Mouse (Mus musculus) embryonic facial prominence, embryonic 14.5 days (tissue): Measurements from ENCODE around the gene Grk3. TPM values are rescaled to one million over a fixed set of nuclear protein-coding genes. Genes with fewer than 3 reads are reported as not detected.

ENCODE experiments used
- ATAC-seq: fragments of 200-750 bp; cut with Nextera tagmentation; 2 replicates; pipeline ENCODE4 v1.8.0; 2017; ENCODE audit warnings: low read depth, moderate number of reproducible peaks, moderate TSS enrichment
- DNase-seq: peaks from one replicate; pipeline ENCODE4 v3.0.0-alpha.2; 2015; ENCODE audit warnings: low spot score
- H3K27ac ChIP-seq: fragments of 300-500 bp; sonication (generic); replicated peaks from 2 replicates; pipeline ENCODE4 v1.5.1; 2014; ENCODE audit warnings: low read depth, mild to moderate bottlenecking, low read length, moderate library complexity
- H3K27me3 ChIP-seq: fragments of 300-500 bp; sonication (generic); replicated peaks from 2 replicates; pipeline ENCODE4 v1.6.1; 2014; ENCODE audit warnings: low read length; ENCODE audit not compliant: control insufficient read depth, insufficient read depth
- H3K36me3 ChIP-seq: fragments of 300-500 bp; sonication (generic); 2 replicates; pipeline ENCODE4 v1.6.1; 2014; ENCODE audit warnings: low read length, mixed read lengths; ENCODE audit not compliant: control insufficient read depth, insufficient read depth
- H3K4me1 ChIP-seq: fragments of 300-500 bp; sonication (generic); 2 replicates; pipeline ENCODE4 v1.6.1; 2014; ENCODE audit warnings: antibody characterized with exemption, low read length; ENCODE audit not compliant: control insufficient read depth, insufficient read depth
- H3K4me2 ChIP-seq: fragments of 300-500 bp; sonication (generic); 2 replicates; pipeline ENCODE4 v1.6.1; 2014; ENCODE audit warnings: low read depth, mild to moderate bottlenecking, low read length, moderate library complexity, mixed read lengths
- H3K4me3 ChIP-seq: fragments of 300-500 bp; sonication (generic); 2 replicates; pipeline ENCODE4 v1.5.1; 2014; ENCODE audit warnings: low read depth, mild to moderate bottlenecking, low read length
- H3K9ac ChIP-seq: fragments of 300-500 bp; sonication (generic); 2 replicates; pipeline ENCODE4 v1.6.1; 2014; ENCODE audit warnings: low read depth, mild to moderate bottlenecking, low read length, moderate library complexity, mixed read lengths
- H3K9me3 ChIP-seq: fragments of 300-500 bp; sonication (generic); 2 replicates; pipeline ENCODE4 v1.6.1; 2016; ENCODE audit warnings: low read length; ENCODE audit not compliant: control insufficient read depth
- WGBS: fragments of 180-500 bp; shearing (Covaris S2); extraction: QIAGEN DNeasy Blood & Tissue Kit; methylation state at CpG from one replicate; pipeline ENCODE4 v1.1.7; 2014; 5-methylcytosine and 5-hydroxymethylcytosine counted together
- polyA plus RNA-seq: library from polyadenylated mRNA; unstranded; fragments of >200 nt; fragmentation: Nextera tagmentation; extraction: Ambion mirVana; gene quantifications from 2 replicates; pipeline ENCODE4 v1.2.1, GENCODE M21; 2014

The Grk3 gene
- polyA plus RNA-seq, 1 experiment from 2014 or later: 6.6 TPM

GRCm38 (mm10) chr5:113014808-113015235 lies 769 bp downstream of the Grk3 start:
- H3K4me2 ChIP-seq: peak overlapping the region; percentile 81
- H3K36me3 ChIP-seq: no peaks in the 10 kb centered on the region
- DNase-seq (peak; percentile 51), ATAC-seq (peak; percentile 70)
- peaks cover 12% of the 10 kb centered on the region for H3K4me1 ChIP-seq
- H3K9ac ChIP-seq: peak overlapping the region; percentile 83
- 4% methylated on average over 14 of the region's 14 CpGs for WGBS
- H3K4me3 ChIP-seq: peak overlapping the region; percentile 65
- no peaks in the 10 kb centered on the region for H3K9me3 ChIP-seq
- no peak overlapping the region for H3K27ac ChIP-seq
- 0 out of 2 replicates have a peak, but pooled peaks cover 4% of the 10 kb centered on the region for H3K27me3 ChIP-seq

GRCm38 (mm10) chr5:113014111-113014807 lies 1.3 kb downstream of the Grk3 start:
- Histone ChIP-seq H3K36me3 (no peaks in the 10 kb centered on the region), H3K9ac (peak overlapping the region; percentile 83), H3K4me1 (peaks cover 12% of the 10 kb centered on the region), H3K4me3 (peak overlapping the region; percentile 65), H3K9me3 (no peaks in the 10 kb centered on the region), H3K27ac (no peak overlapping the region), H3K27me3 (0 out of 2 replicates have a peak, but pooled peaks cover 4% of the 10 kb centered on the region), H3K4me2 (peak overlapping the region; percentile 81)
- WGBS: 48% methylated on average over 16 of the region's 16 CpGs
- DNase-seq (no peak), ATAC-seq (0 out of 2 replicates have a peak, but pooled peaks have one; percentile 24)

GRCm38 (mm10) chr5:113011926-113012325 lies 3.7 kb downstream of the Grk3 start:
- Histone ChIP-seq H3K27ac (no peak overlapping the region), H3K36me3 (no peaks in the 10 kb centered on the region), H3K27me3 (0 out of 2 replicates have a peak, but pooled peaks cover 4% of the 10 kb centered on the region), H3K9me3 (no peaks in the 10 kb centered on the region), H3K4me3 (no peak overlapping the region), H3K9ac (no peak overlapping the region), H3K4me1 (peaks cover 12% of the 10 kb centered on the region), H3K4me2 (no peak overlapping the region)
- ATAC-seq (no peak), DNase-seq (no peak)
- WGBS: 90% methylated on average over 10 of the region's 10 CpGs

- no peaks in the 10 kb centered on the region for H3K36me3 ChIP-seq
- peaks cover 4% of the 10 kb centered on the region; the same call in 1 of the 2 replicates for H3K4me1 ChIP-seq
- no peak overlapping the region for H3K4me2 ChIP-seq
- DNase-seq (no peak), ATAC-seq (no peak)
- 84% methylated on average over 8 of the region's 8 CpGs for WGBS
- H3K9ac ChIP-seq: no peak overlapping the region
- H3K4me3 ChIP-seq: no peak overlapping the region
- H3K27me3 ChIP-seq: no peaks in the 10 kb centered on the region
- H3K9me3 ChIP-seq: no peaks in the 10 kb centered on the region
- H3K27ac ChIP-seq: no peak overlapping the region
Measured at GRCm38 (mm10) chr5:113009183-113009820, 6.3 kb downstream of the Grk3 start.

GRCm38 (mm10) chr5:113008496-113008895 lies 7.1 kb downstream of the Grk3 start:
- ATAC-seq (no peak), DNase-seq (no peak)
- Histone ChIP-seq H3K4me1 (no peaks in the 10 kb centered on the region), H3K27ac (no peak overlapping the region), H3K27me3 (no peaks in the 10 kb centered on the region), H3K36me3 (no peaks in the 10 kb centered on the region), H3K9ac (no peak overlapping the region), H3K9me3 (no peaks in the 10 kb centered on the region), H3K4me3 (no peak overlapping the region), H3K4me2 (no peak overlapping the region)
- 94% methylated on average over 2 of the region's 2 CpGs for WGBS

- no peak overlapping the region for H3K4me3 ChIP-seq
- ATAC-seq (no peak), DNase-seq (no peak)
- no peak overlapping the region for H3K27ac ChIP-seq
- H3K4me1 ChIP-seq: no peaks in the 10 kb centered on the region
- no peaks in the 10 kb centered on the region for H3K27me3 ChIP-seq
- H3K36me3 ChIP-seq: no peaks in the 10 kb centered on the region
- no peak overlapping the region for H3K9ac ChIP-seq
- no peak overlapping the region for H3K4me2 ChIP-seq
- H3K9me3 ChIP-seq: no peaks in the 10 kb centered on the region
- 81% methylated on average over 7 of the region's 7 CpGs for WGBS
Measured at GRCm38 (mm10) chr5:113006997-113007396, 8.6 kb downstream of the Grk3 start.

- Histone ChIP-seq H3K9me3 (no peaks in the 10 kb centered on the region), H3K36me3 (no peaks in the 10 kb centered on the region), H3K4me1 (no peaks in the 10 kb centered on the region), H3K27me3 (no peaks in the 10 kb centered on the region), H3K4me3 (no peak overlapping the region), H3K27ac (no peak overlapping the region), H3K9ac (no peak overlapping the region), H3K4me2 (no peak overlapping the region)
- DNase-seq (no peak), ATAC-seq (no peak)
- 87% methylated on average over 7 of the region's 7 CpGs for WGBS
Measured at GRCm38 (mm10) chr5:113005941-113006391, 9.6 kb downstream of the Grk3 start.

GRCm38 (mm10) chr5:113002821-113003380 lies 12.7 kb downstream of the Grk3 start:
- Histone ChIP-seq H3K27ac (no peak overlapping the region), H3K4me3 (no peak overlapping the region), H3K27me3 (no peaks in the 10 kb centered on the region), H3K4me2 (no peak overlapping the region), H3K9ac (no peak overlapping the region), H3K4me1 (no peaks in the 10 kb centered on the region), H3K36me3 (no peaks in the 10 kb centered on the region), H3K9me3 (no peaks in the 10 kb centered on the region)
- DNase-seq (no peak), ATAC-seq (no peak)
- 33% methylated on average over 5 of the region's 5 CpGs for WGBS
